Mouse (Mus musculus) limb, embryonic 13.5 days (tissue): Measurements from ENCODE around the gene Calhm2. TPM values are rescaled to one million over a fixed set of nuclear protein-coding genes. Genes with fewer than 3 reads are reported as not detected.

ENCODE experiments used
- ATAC-seq: fragments of 200-750 bp; cut with Nextera tagmentation; 2 replicates; pipeline ENCODE4 v1.8.0; 2017; ENCODE audit warnings: low read depth, moderate number of reproducible peaks, moderate TSS enrichment; ENCODE audit not compliant: low FRiP score
- H3K27ac ChIP-seq: fragments of 300-500 bp; sonication (generic); 2 replicates; pipeline ENCODE4 v1.5.1; 2015; ENCODE audit warnings: inconsistent platforms, mild to moderate bottlenecking, moderate library complexity
- H3K27me3 ChIP-seq: fragments of 300-500 bp; sonication (generic); 2 replicates; pipeline ENCODE4 v1.6.1; 2015; ENCODE audit warnings: mild to moderate bottlenecking, inconsistent platforms
- H3K36me3 ChIP-seq: fragments of 300-500 bp; sonication (generic); 2 replicates; pipeline ENCODE4 v1.6.1; 2015; ENCODE audit warnings: inconsistent platforms, mild to moderate bottlenecking, moderate library complexity
- H3K4me1 ChIP-seq: fragments of 300-500 bp; sonication (generic); 2 replicates; pipeline ENCODE4 v1.6.1; 2015; ENCODE audit warnings: inconsistent platforms
- H3K4me2 ChIP-seq: fragments of 300-500 bp; sonication (generic); replicated peaks from 2 replicates; pipeline ENCODE4 v1.6.1; 2015; ENCODE audit warnings: inconsistent platforms, mild to moderate bottlenecking, moderate library complexity
- H3K4me3 ChIP-seq: fragments of 300-500 bp; sonication (generic); 2 replicates; pipeline ENCODE4 v1.5.1; 2015; ENCODE audit warnings: moderate library complexity, mild to moderate bottlenecking, inconsistent platforms
- H3K9ac ChIP-seq: fragments of 300-500 bp; sonication (generic); 2 replicates; pipeline ENCODE4 v1.6.1; 2015; ENCODE audit warnings: mild to moderate bottlenecking, inconsistent platforms
- H3K9me3 ChIP-seq: fragments of 300-500 bp; sonication (generic); 2 replicates; pipeline ENCODE4 v1.6.1; 2016; ENCODE audit warnings: inconsistent platforms
- WGBS: fragments of 180-500 bp; shearing (Covaris S2); methylation state at CpG from one replicate; pipeline ENCODE4 v1.1.7; 2015; 5-methylcytosine and 5-hydroxymethylcytosine counted together
- polyA plus RNA-seq: library from polyadenylated mRNA; unstranded; fragments of >200 nt; fragmentation: Nextera tagmentation; extraction: Ambion mirVana; gene quantifications from 2 replicates; pipeline ENCODE4 v1.2.1, GENCODE M21; 2015

Calhm2 gene
- polyA plus RNA-seq, 1 experiment from 2014 or later: 8.3 TPM

- WGBS: 45% methylated on average over 4 of the region's 4 CpGs
- no peaks in the 10 kb centered on the region for H3K9me3 ChIP-seq
- ATAC-seq: no peak
- H3K27me3 ChIP-seq: no peaks in the 10 kb centered on the region
- no peak overlapping the region for H3K4me2 ChIP-seq
- no peak overlapping the region for H3K9ac ChIP-seq
- no peak overlapping the region for H3K27ac ChIP-seq
- peaks cover 86% of the 10 kb centered on the region for H3K36me3 ChIP-seq
- no peaks in the 10 kb centered on the region for H3K4me1 ChIP-seq
- H3K4me3 ChIP-seq: no peak overlapping the region
These were observed 17.0 kb downstream of the Calhm2 start for GRCm38 (mm10) chr19:47121054-47121453.

GRCm38 (mm10) chr19:47118634-47119033 is 19.5 kb downstream of the Calhm2 start:
- ATAC-seq: no peak
- H3K9ac ChIP-seq: no peak overlapping the region
- H3K9me3 ChIP-seq: no peaks in the 10 kb centered on the region
- 90% methylated on average over 2 of the region's 2 CpGs for WGBS
- H3K4me3 ChIP-seq: no peak overlapping the region
- H3K27me3 ChIP-seq: no peaks in the 10 kb centered on the region
- H3K4me2 ChIP-seq: no peak overlapping the region
- peaks cover 85% of the 10 kb centered on the region for H3K36me3 ChIP-seq
- H3K27ac ChIP-seq: no peak overlapping the region
- no peaks in the 10 kb centered on the region for H3K4me1 ChIP-seq

- Histone ChIP-seq H3K27ac (no peak overlapping the region), H3K27me3 (no peaks in the 10 kb centered on the region), H3K4me3 (no peak overlapping the region), H3K9me3 (no peaks in the 10 kb centered on the region), H3K4me2 (no peak overlapping the region), H3K9ac (no peak overlapping the region), H3K4me1 (no peaks in the 10 kb centered on the region), H3K36me3 (peaks cover 100% of the 10 kb centered on the region)
- ATAC-seq: no peak
- WGBS: 93% methylated on average over 9 of the region's 9 CpGs
These were observed 33.3 kb downstream of the Calhm2 start for GRCm38 (mm10) chr19:47104641-47105271.

DNA sequence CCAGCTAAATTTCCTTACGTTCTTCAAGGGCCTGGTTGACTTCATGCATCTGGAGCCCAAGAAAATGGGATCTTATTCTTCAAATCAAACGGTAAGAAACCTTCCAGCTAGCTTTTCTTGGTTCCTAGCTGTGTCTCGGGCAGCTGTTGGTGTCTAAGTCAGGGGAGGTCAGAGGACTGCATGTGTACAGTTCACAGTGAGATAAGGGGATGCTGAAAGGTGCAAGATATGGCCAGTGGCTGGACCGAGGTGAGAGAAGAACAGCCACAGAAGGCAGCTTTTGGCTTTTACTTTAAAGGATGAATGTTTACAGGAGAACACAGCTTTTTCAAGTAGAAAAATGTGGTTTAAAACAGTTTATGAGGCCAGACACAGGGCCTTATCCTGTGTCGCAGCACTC is 37.0 kb downstream of the Calhm2 start:
- 91% methylated on average over 5 of the region's 5 CpGs for WGBS
- no peak overlapping the region for H3K9ac ChIP-seq
- H3K4me1 ChIP-seq: no peaks in the 10 kb centered on the region
- no peaks in the 10 kb centered on the region for H3K9me3 ChIP-seq
- ATAC-seq: no peak
- no peak overlapping the region for H3K27ac ChIP-seq
- H3K4me3 ChIP-seq: no peak overlapping the region
- H3K27me3 ChIP-seq: no peaks in the 10 kb centered on the region
- H3K4me2 ChIP-seq: no peak overlapping the region
- peaks cover 100% of the 10 kb centered on the region for H3K36me3 ChIP-seq

DNA sequence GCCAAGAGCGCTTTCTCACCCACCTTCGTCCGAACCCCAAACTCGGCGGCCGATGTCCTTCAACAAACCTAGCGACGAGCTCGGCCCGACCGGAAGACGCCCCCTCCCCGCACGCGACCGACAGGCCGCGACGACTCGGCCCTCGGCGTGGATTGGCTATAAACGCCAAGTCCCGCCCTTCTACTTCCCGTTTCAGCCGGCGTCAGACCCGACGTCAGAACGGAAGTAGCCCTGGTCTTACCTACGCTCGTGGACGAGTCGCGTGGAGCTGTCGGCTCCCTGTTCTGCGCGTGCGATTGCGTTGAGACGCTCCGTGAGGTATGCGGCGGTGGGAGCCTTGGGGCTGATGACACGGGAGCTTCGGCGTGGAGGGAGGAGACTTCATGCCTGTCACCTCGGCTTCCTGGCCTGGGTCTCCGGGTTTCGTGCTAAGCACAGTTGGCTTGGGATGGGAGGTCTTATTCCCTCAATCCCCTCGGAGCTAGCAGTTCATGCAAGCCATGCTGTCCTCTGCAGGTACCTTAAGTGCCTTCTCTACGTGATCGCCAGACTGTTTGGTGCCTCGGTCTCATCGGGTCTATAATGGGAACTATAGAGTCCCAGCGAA is 47.4 kb downstream of the Calhm2 start, which contains the start of the genes Usmg5 and Pdcd11:
Gene Usmg5 (minus strand): TSS at position 98 of the 607 bp plus-strand sequence.
Gene Pdcd11 (plus strand): TSS at position 219 of the 607 bp plus-strand sequence.
- peaks cover 45% of the 10 kb centered on the region for H3K36me3 ChIP-seq
- peak; percentile 99 for ATAC-seq
- H3K27me3 ChIP-seq: no peaks in the 10 kb centered on the region
- peak within 1 kb of the TSS; percentile 93 for H3K4me2 ChIP-seq
- peak within 1 kb of the TSS; percentile 92 for H3K4me3 ChIP-seq
- WGBS: under 1% methylated on average over 56 of the region's 56 CpGs
- peaks cover 27% of the 10 kb centered on the region for H3K4me1 ChIP-seq
- peak within 1 kb of the TSS; percentile 98 for H3K9ac ChIP-seq
- H3K27ac ChIP-seq: peak within 1 kb of the TSS; percentile 86
- H3K9me3 ChIP-seq: no peaks in the 10 kb centered on the region

DNA sequence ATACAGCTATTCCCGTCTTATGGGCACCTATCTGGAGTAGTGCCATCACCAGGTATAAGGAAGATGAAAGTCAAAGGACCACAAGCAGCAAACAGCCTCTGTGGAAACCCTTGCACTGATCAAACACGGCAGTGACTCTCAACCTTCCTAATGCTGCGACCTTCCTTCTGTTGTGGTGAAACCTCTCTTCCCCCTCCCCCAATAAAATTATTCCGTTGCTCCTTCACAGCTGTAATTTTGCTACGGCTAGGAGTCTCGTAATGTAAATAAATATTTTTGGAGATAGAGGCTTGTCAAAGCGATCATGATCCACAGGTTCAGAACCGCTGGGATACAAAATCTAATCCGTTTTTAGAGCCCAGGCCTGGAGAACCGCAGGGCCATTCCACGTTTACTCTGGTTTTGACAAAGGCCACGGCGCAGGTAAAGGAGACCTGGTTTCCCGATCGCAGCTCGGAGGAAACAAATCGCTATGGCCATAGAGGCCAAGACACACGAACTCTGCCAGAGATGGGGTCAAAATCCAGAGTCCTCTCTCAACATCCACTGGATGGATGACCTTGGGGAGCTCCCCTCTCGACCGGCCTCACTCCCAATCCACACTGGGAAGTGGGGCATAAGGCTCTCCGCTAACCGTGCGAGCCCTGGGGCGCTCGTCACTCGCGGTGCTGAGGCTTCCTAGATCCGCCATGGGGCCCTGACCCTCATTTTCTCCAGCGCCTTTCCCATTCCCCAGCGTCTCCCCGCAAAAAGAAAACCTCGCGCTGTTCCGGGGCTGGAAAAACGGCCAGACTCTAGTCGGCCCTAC is 48.2 kb downstream of the Calhm2 start:
- Histone ChIP-seq H3K9ac (peak overlapping the region; percentile 98), H3K4me2 (peak overlapping the region; percentile 93), H3K27ac (peak overlapping the region; percentile 86), H3K4me3 (peak overlapping the region; percentile 92), H3K36me3 (peaks cover 45% of the 10 kb centered on the region), H3K9me3 (no peaks in the 10 kb centered on the region), H3K4me1 (peaks cover 27% of the 10 kb centered on the region), H3K27me3 (no peaks in the 10 kb centered on the region)
- WGBS: 2% methylated on average over 36 of the region's 36 CpGs
- ATAC-seq: peak; percentile 76

DNA sequence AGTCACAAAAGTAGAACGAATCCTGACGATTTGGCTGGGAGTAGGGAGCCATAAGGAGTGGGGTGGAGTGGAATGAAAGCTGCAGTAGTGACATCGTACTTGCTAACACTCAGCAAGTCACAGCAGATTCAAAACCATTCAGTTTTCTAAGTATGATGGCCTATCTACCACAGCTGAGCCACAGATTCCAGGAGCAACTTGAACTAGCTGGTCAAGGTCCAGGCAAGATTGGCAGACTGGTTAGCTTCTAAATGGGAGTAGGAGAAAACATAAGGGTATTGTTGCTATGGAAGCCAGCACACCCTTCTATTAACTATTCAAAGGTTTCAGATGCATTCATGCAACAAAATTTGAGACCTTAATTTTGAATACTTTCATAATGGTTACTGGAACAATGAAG is 49.9 kb downstream of the Calhm2 start:
- Histone ChIP-seq H3K36me3 (peaks cover 48% of the 10 kb centered on the region), H3K4me1 (peaks cover 27% of the 10 kb centered on the region), H3K27me3 (no peaks in the 10 kb centered on the region), H3K27ac (no peak overlapping the region), H3K4me3 (no peak overlapping the region), H3K4me2 (no peak overlapping the region), H3K9me3 (no peaks in the 10 kb centered on the region), H3K9ac (no peak overlapping the region)
- WGBS: 80% methylated on average over 3 of the region's 3 CpGs
- no peak for ATAC-seq

DNA sequence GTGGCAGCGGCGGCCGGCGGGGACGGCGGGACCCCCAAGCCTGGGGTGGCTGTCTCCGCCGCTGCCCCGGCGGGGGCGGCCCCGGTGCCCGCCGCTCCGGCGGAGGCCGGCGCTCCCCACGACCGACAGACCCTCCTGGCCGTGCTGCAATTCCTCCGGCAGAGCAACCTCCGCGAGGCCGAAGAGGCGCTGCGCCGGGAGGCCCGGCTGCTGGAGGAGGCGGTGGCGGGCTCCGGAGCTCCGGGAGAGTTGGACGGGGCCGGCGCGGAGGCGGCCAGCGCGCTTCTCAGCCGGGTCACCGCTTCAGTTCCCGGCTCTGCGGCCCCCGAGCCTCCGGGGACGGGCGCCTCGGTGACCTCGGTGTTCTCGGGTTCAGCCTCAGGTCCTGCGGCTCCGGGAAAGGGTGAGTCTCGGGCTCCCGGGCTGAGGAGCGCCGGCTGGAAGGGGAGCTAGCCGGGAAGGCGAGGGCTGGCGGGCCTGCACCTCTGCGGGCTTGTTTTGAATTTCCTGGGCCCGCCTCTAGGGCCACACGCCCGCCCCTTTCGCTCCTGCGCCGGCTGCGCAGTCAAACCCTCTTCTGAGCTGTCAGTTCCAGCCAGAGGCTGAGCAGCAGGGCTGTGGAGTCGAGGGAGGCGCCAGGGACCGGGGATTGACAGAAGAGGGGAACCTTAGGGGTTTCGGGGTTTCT is 70.0 kb downstream of the Calhm2 start:
- peak; percentile 90 for ATAC-seq
- Histone ChIP-seq H3K9ac (peak overlapping the region; percentile 97), H3K4me2 (peak overlapping the region; percentile 80), H3K27me3 (no peaks in the 10 kb centered on the region), H3K4me3 (peak overlapping the region; percentile 100), H3K27ac (peak overlapping the region; percentile 88), H3K36me3 (peaks cover 23% of the 10 kb centered on the region), H3K9me3 (no peaks in the 10 kb centered on the region), H3K4me1 (peaks cover 11% of the 10 kb centered on the region)
- WGBS: under 1% methylated on average over 64 of the region's 72 CpGs

DNA sequence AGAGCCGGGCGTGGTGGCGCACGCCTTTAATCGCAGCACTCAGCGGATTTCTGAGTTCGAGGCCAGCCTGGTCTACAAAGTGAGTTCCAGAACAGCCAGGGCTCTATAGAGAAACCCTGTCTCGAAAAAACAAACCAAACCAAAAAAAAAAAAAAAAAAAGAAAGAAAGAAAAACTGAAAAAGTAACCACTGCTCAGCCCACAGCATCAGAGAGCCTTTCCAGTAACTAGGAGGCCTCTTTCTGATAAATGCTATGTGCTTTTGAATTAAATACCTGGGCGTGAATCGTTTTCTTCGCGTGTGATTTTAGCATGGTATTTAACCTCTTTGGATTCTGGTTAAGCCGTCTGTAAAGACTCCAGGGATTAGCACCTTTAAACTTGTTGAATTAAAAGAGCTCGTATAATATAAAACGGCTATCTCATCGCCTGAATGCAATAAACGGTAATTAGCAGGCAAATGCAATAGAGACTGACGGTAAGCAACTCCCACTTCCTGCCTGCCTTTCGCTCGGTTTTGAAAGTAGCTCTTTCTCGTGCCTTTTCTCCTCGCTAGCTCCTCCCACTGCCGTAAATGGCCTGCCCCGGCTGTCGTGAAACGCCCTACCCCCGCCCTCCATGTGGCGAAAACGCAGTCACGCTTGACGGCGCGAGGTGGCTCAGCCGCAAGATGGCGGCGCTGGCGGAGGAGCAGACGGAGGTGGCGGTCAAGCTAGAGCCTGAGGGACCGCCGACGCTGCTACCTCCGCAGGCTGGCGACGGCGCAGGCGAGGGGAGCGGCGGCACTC is 70.8 kb downstream of the Calhm2 start, which contains the start of gene Taf5:
Gene Taf5 (plus strand): TSS at position 651 of the 787 bp plus-strand sequence.
- peak within 1 kb of the TSS; percentile 80 for H3K4me2 ChIP-seq
- no peaks in the 10 kb centered on the region for H3K27me3 ChIP-seq
- peak; percentile 81 for ATAC-seq
- H3K27ac ChIP-seq: peak within 1 kb of the TSS; percentile 88
- 10% methylated on average over 49 of the region's 49 CpGs for WGBS
- H3K4me3 ChIP-seq: peak within 1 kb of the TSS; percentile 100
- H3K9me3 ChIP-seq: no peaks in the 10 kb centered on the region
- peaks cover 15% of the 10 kb centered on the region for H3K36me3 ChIP-seq
- peak within 1 kb of the TSS; percentile 97 for H3K9ac ChIP-seq
- peaks cover 11% of the 10 kb centered on the region for H3K4me1 ChIP-seq

DNA sequence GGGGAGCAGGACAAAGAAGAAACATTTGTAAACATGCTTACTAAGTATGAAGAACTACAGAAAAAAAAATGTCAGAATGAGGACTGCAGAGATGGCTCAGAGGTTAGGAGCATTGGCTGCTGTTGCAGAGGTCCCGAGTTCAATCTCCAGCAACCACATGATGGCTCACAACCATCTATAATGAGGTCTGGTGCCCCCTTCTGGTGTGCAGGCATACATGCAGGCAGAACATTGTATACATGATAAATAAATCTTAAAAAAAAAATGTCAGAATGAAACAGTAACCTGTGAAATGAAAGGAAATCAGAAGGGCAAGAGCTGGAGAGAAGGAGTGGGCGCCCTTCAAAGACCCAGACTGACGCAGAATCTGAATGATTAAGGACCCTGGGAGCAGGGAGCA is 72.2 kb downstream of the Calhm2 start:
- Histone ChIP-seq H3K4me3 (no peak overlapping the region), H3K27me3 (no peaks in the 10 kb centered on the region), H3K4me2 (no peak overlapping the region), H3K4me1 (peaks cover 11% of the 10 kb centered on the region), H3K9ac (no peak overlapping the region), H3K36me3 (peaks cover 1% of the 10 kb centered on the region), H3K27ac (no peak overlapping the region), H3K9me3 (no peaks in the 10 kb centered on the region)
- no peak for ATAC-seq
- WGBS: 90% methylated on average over 3 of the region's 3 CpGs

GRCm38 (mm10) chr19:47057684-47058083 is 80.4 kb downstream of the Calhm2 start:
- Histone ChIP-seq H3K27me3 (no peaks in the 10 kb centered on the region), H3K4me1 (no peaks in the 10 kb centered on the region), H3K27ac (no peak overlapping the region), H3K4me2 (no peak overlapping the region), H3K9me3 (no peaks in the 10 kb centered on the region), H3K9ac (no peak overlapping the region), H3K4me3 (no peak overlapping the region), H3K36me3 (no peaks in the 10 kb centered on the region)
- 69% methylated on average over 1 of the region's 1 CpGs for WGBS
- no peak for ATAC-seq
